Mouse (Mus musculus) lung, postnatal 14 days (tissue): ENCODE results near the gene Frmd8.

ENCODE experiments used
- DNase-seq: peaks from one replicate; pipeline ENCODE4 v3.0.0; 2021

The Frmd8 gene

GRCm38 (mm10) chr19:5837606-5838005 is 37.5 kb downstream of the Frmd8 start:
- no peak for DNase-seq

GRCm38 (mm10) chr19:5836941-5837572 is 38.0 kb downstream of the Frmd8 start:
- DNase-seq, result no peak

GRCm38 (mm10) chr19:5835922-5836430 is 39.1 kb downstream of the Frmd8 start:
- DNase-seq, result no peak

- no peak for DNase-seq
These were observed 39.8 kb downstream of the Frmd8 start for GRCm38 (mm10) chr19:5835054-5835921.

GRCm38 (mm10) chr19:5834260-5834925 is 40.7 kb downstream of the Frmd8 start:
- no peak for DNase-seq

GRCm38 (mm10) chr19:5833287-5834100 is 41.6 kb downstream of the Frmd8 start:
- no peak for DNase-seq

- no peak for DNase-seq
These were observed 42.7 kb downstream of the Frmd8 start for GRCm38 (mm10) chr19:5832326-5832725.

- DNase-seq, result no peak
These were observed 43.1 kb downstream of the Frmd8 start for GRCm38 (mm10) chr19:5831958-5832320.

GRCm38 (mm10) chr19:5831224-5831957 is 43.7 kb downstream of the Frmd8 start:
- no peak for DNase-seq

GRCm38 (mm10) chr19:5830776-5831175 is 44.3 kb downstream of the Frmd8 start:
- DNase-seq, result no peak

- DNase-seq, result no peak
These were observed 45.0 kb downstream of the Frmd8 start for GRCm38 (mm10) chr19:5829958-5830615.

GRCm38 (mm10) chr19:5828905-5829304 is 46.2 kb downstream of the Frmd8 start:
- no peak for DNase-seq

- no peak for DNase-seq
These were observed 46.9 kb downstream of the Frmd8 start for GRCm38 (mm10) chr19:5828155-5828554.

- no peak for DNase-seq
These were observed 47.5 kb downstream of the Frmd8 start for GRCm38 (mm10) chr19:5827456-5828154.

- DNase-seq, result no peak
These were observed 48.0 kb downstream of the Frmd8 start for GRCm38 (mm10) chr19:5827044-5827443.

GRCm38 (mm10) chr19:5826731-5827002 is 48.4 kb downstream of the Frmd8 start:
- DNase-seq, result no peak

GRCm38 (mm10) chr19:5825901-5826730 is 49.0 kb downstream of the Frmd8 start:
- no peak for DNase-seq

GRCm38 (mm10) chr19:5824826-5825617 is 50.1 kb downstream of the Frmd8 start:
- no peak for DNase-seq
